Mouse (Mus musculus) midbrain, postnatal 0 days (tissue): ENCODE results near the gene Vps9d1. TPM values are rescaled to one million over a fixed set of nuclear protein-coding genes. Genes with fewer than 3 reads are reported as not detected.

Experiments
- ATAC-seq: fragments of 200-750 bp; cut with Nextera tagmentation; 2 replicates; pipeline ENCODE4 v1.8.0; 2017; ENCODE audit warnings: moderate number of reproducible peaks, mild to moderate bottlenecking, moderate TSS enrichment, moderate library complexity; ENCODE audit not compliant: low FRiP score
- DNase-seq: peaks from one replicate; pipeline ENCODE4 v3.0.0-alpha.2; 2015; ENCODE audit warnings: low spot score
- H3K27ac ChIP-seq: fragments of 300-500 bp; sonication (generic); 2 replicates; pipeline ENCODE4 v1.5.1; 2014; ENCODE audit warnings: low read depth, mild to moderate bottlenecking, low read length, mixed read lengths
- H3K27me3 ChIP-seq: fragments of 300-500 bp; sonication (generic); 2 replicates; pipeline ENCODE4 v1.6.1; 2014; ENCODE audit warnings: low read length, control low read depth, mixed read lengths; ENCODE audit not compliant: insufficient read depth
- H3K36me3 ChIP-seq: fragments of 300-500 bp; sonication (generic); 2 replicates; pipeline ENCODE4 v1.6.1; 2014; ENCODE audit warnings: low read length, control low read depth, mixed read lengths; ENCODE audit not compliant: insufficient read depth
- H3K4me1 ChIP-seq: fragments of 300-500 bp; sonication (generic); 2 replicates; pipeline ENCODE4 v1.6.1; 2014; ENCODE audit warnings: mild to moderate bottlenecking, control low read depth, antibody characterized with exemption, low read length, mixed read lengths; ENCODE audit not compliant: insufficient read depth
- H3K4me2 ChIP-seq: fragments of 300-500 bp; sonication (generic); 2 replicates; pipeline ENCODE4 v1.6.1; 2014; ENCODE audit warnings: low read depth, mild to moderate bottlenecking, low read length, mixed read lengths; ENCODE audit not compliant: poor library complexity, severe bottlenecking
- H3K4me3 ChIP-seq: fragments of 300-500 bp; sonication (generic); 2 replicates; pipeline ENCODE4 v1.5.1; 2014; ENCODE audit warnings: low read depth, mild to moderate bottlenecking, low read length, moderate library complexity
- H3K9ac ChIP-seq: fragments of 300-500 bp; sonication (generic); replicated peaks from 2 replicates; pipeline ENCODE4 v1.6.1; 2014; ENCODE audit warnings: mild to moderate bottlenecking, low read length, moderate library complexity, mixed read lengths; ENCODE audit not compliant: poor library complexity, severe bottlenecking
- H3K9me3 ChIP-seq: fragments of 300-500 bp; sonication (generic); 2 replicates; pipeline ENCODE4 v1.6.1; 2016; ENCODE audit warnings: low read length, control low read depth
- CTCF ChIP-seq: IDR thresholded peaks from 2 replicates; pipeline ENCODE4 v1.5.1; 2016; ENCODE audit warnings: antibody characterized with exemption, mild to moderate bottlenecking
- WGBS: fragments of 180-500 bp; shearing (Covaris S2); extraction: QIAGEN DNeasy Blood & Tissue Kit; methylation state at CpG from one replicate; pipeline ENCODE4 v1.1.7; 2014; 5-methylcytosine and 5-hydroxymethylcytosine counted together
- polyA plus RNA-seq: library from polyadenylated mRNA; unstranded; fragments of >200 nt; fragmentation: Nextera tagmentation; extraction: Ambion mirVana; gene quantifications from 2 replicates; pipeline ENCODE4 v1.2.1, GENCODE M21; 2015
- total RNA-seq: library from RNA; depleted of rRNA; stranded (reverse); fragments of >200 nt; gene quantifications from 2 replicates; pipeline ENCODE4 v1.2.3, GENCODE M21; 2014

Gene Vps9d1
- total and polyA plus RNA-seq, 2 experiments from 2014 or later: 66.1 to 88.9 TPM

- ATAC-seq (no peak), DNase-seq (no peak)
- TF ChIP-seq CTCF: no peak
- Histone ChIP-seq H3K4me2 (no peak overlapping the region), H3K9ac (no peak overlapping the region), H3K4me1 (no peaks in the 10 kb centered on the region), H3K9me3 (no peaks in the 10 kb centered on the region), H3K27ac (no peak overlapping the region), H3K27me3 (no peaks in the 10 kb centered on the region), H3K36me3 (no peaks in the 10 kb centered on the region), H3K4me3 (no peak overlapping the region)
- 94% methylated on average over 4 of the region's 4 CpGs for WGBS
Measured at GRCm38 (mm10) chr8:123279828-123280227, 25.7 kb upstream of the Vps9d1 start.

- H3K4me3 ChIP-seq: no peak overlapping the region
- no peaks in the 10 kb centered on the region for H3K36me3 ChIP-seq
- H3K27ac ChIP-seq: no peak overlapping the region
- no peak for TF ChIP-seq CTCF
- H3K9ac ChIP-seq: no peak overlapping the region
- H3K9me3 ChIP-seq: no peaks in the 10 kb centered on the region
- ATAC-seq (no peak), DNase-seq (no peak)
- H3K4me1 ChIP-seq: no peaks in the 10 kb centered on the region
- no peaks in the 10 kb centered on the region for H3K27me3 ChIP-seq
- WGBS: 81% methylated on average over 7 of the region's 7 CpGs
- no peak overlapping the region for H3K4me2 ChIP-seq
Measured at GRCm38 (mm10) chr8:123278445-123278844, 24.3 kb upstream of the Vps9d1 start.

DNA sequence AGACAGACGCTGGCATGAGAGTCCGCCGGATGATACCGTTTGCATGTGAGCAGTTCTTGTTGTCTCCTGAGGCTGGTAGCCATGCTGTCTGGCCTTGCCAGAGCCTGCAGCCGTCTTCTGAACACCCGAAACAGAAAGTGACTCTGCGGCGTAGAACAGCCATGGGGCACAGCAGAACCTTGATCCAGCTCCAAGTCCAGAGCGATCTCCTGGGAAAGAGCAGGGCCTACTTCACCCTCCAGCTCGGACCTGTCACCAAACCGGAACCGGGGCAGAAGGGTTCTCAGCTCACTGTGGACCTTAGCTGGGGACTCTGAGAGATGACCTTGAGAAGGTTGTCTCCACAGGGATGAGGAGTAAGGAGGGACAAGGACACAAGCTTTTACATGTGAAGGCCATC, 20.9 kb upstream of the Vps9d1 start:
- 94% methylated on average over 12 of the region's 12 CpGs for WGBS
- no peak for TF ChIP-seq CTCF

DNA sequence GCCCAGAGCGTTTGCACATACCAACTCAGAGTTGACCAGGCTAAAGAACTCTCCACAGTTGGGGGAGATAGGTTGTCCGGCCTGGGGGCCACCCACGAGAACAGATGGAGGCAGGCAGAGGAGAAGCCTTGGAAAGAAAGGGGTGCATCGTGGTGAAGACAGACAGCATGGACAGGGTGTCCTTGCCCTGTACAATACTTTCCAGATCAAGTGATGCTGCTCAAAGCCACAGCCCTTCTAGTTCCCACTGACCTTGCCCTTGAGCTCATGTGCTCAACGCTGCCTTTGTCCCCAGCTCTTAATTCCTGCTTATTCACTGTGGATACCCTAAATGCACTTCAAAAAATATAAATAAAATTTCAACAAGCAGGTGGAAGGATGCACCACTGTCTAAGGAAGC, 20.3 kb upstream of the Vps9d1 start:
- Histone ChIP-seq H3K9ac (no peak overlapping the region), H3K27ac (no peak overlapping the region), H3K4me3 (no peak overlapping the region), H3K9me3 (no peaks in the 10 kb centered on the region), H3K36me3 (peaks cover 12% of the 10 kb centered on the region), H3K27me3 (no peaks in the 10 kb centered on the region), H3K4me2 (no peak overlapping the region), H3K4me1 (no peaks in the 10 kb centered on the region)
- no peak for TF ChIP-seq CTCF
- no peak for ATAC-seq
- no peak for DNase-seq
- 85% methylated on average over 5 of the region's 5 CpGs for WGBS

More for the DNA sequence above, 20.9 kb upstream of the Vps9d1 start:
- DNase-seq (no peak), ATAC-seq (no peak)
- Histone ChIP-seq H3K9me3 (no peaks in the 10 kb centered on the region), H3K4me2 (no peak overlapping the region), H3K27ac (no peak overlapping the region), H3K36me3 (peaks cover 7% of the 10 kb centered on the region; the same call in 1 of the 2 replicates), H3K4me3 (no peak overlapping the region), H3K4me1 (no peaks in the 10 kb centered on the region), H3K9ac (no peak overlapping the region), H3K27me3 (no peaks in the 10 kb centered on the region)

- H3K4me2 ChIP-seq: no peak overlapping the region
- no peaks in the 10 kb centered on the region for H3K27me3 ChIP-seq
- TF ChIP-seq CTCF: no peak
- H3K4me3 ChIP-seq: no peak overlapping the region
- DNase-seq (no peak), ATAC-seq (no peak)
- H3K4me1 ChIP-seq: no peaks in the 10 kb centered on the region
- no peak overlapping the region for H3K9ac ChIP-seq
- no peak overlapping the region for H3K27ac ChIP-seq
- 64% methylated on average over 4 of the region's 4 CpGs for WGBS
- peaks cover 37% of the 10 kb centered on the region for H3K36me3 ChIP-seq
- no peaks in the 10 kb centered on the region for H3K9me3 ChIP-seq
Measured at GRCm38 (mm10) chr8:123271901-123272300, 17.8 kb upstream of the Vps9d1 start.

DNA sequence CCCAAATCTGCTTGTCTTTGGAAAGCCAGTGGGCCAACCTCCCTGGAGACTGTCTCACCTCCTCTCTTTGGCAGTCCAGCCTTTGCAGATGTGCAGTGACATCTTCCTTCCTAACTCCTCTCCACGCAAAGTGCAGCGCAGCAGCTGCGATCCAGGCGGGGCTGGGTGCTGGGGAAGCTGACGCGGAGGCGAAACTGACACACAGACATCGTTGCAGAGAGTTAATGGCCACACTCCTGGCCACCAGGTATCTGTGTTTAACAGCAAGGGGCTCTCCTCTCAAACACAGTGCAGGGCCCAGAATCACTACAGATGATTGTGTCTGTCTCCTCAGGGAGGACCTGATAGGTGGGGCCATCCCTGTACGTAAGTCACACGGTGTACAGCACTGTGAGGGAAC, 17.0 kb upstream of the Vps9d1 start:
- 91% methylated on average over 10 of the region's 10 CpGs for WGBS
- DNase-seq (no peak), ATAC-seq (no peak)
- TF ChIP-seq CTCF: no peak
- H3K27ac ChIP-seq: no peak overlapping the region
- H3K27me3 ChIP-seq: no peaks in the 10 kb centered on the region
- no peaks in the 10 kb centered on the region for H3K4me1 ChIP-seq
- no peak overlapping the region for H3K9ac ChIP-seq
- no peak overlapping the region for H3K4me3 ChIP-seq
- no peak overlapping the region for H3K4me2 ChIP-seq
- H3K36me3 ChIP-seq: peaks cover 44% of the 10 kb centered on the region
- H3K9me3 ChIP-seq: no peaks in the 10 kb centered on the region
